Mouse (Mus musculus): ENCODE data around the gene Cbx7.

Gene Cbx7

DNA sequence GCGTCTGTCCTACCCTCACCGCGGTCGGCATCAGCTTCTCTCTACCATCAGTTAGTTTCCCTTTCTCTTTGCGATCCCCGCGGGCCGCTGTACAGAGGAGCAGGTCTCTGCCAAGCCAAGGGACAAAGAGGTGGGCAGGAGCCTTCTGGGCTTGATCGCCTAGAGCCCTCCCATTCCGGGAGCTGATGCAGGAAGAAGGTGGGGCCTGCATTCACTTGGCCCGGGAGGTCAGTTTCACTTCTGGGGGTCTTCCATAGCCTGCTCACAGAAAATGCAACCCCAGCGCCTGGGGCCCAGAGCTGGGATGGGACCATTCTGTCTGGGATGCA lies 78.7 kb downstream of the Cbx7 start:
- no peak for DNase-seq

DNA sequence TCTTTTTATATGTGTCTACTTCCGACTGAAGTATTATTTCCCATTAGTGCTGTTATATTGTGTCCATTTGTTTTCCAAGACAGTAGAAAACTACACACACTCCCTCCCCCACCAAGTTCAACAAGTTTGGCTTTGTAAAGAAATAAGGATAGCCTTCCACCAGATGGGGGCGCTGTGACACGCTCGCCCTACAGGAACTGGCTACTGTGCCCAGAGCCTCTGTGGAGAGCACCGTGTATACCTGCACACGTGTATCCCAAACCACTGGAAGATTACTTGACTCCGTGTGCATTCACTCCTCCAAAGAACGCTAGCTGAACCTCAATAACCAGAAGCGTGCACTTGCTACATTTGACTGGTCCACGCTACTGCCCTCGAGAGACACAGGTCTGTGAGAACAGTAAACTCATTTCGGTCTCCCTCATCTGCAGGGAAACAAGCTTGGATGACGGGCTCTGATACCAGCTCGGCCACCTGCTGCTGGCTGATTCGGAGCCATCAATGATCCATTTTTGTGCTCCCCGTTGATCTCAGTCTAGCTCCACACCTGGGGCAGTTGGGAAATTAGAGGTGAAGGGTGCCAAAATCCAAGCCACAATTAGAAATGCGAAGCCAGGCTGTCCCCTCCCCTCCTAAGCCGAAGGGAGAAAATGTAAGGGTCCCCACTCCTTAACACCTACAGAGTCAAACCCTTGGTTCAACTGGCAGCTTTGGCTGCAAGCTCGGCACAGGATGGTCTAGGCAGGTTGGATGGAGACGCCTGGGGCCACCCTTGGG lies 79.3 kb downstream of the Cbx7 start, which contains the start of gene Apobec3:
Gene Apobec3 (plus strand): TSS at position 224 of the 777 bp plus-strand sequence.
- DNase-seq = peak; percentile 50

DNA sequence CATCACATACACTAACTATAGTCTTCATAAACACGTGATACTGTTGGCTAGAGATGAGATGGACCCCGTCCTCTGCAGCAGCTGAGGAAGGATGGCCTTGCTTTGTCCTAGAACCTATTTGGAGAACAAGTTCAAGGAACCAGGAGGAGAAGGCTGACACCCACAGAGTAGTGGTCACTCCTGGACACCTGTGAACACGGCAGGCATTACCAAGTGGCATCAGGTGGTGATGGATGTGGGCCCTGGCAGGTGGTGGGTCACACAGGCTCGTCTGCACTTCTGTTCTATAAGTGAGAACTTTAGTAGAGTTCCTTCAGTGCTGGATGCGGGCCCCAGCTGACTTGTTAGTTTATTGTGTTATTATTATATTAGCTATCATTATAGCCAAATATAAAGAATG lies 86.1 kb downstream of the Cbx7 start:
- peak; percentile 24 for DNase-seq

DNA sequence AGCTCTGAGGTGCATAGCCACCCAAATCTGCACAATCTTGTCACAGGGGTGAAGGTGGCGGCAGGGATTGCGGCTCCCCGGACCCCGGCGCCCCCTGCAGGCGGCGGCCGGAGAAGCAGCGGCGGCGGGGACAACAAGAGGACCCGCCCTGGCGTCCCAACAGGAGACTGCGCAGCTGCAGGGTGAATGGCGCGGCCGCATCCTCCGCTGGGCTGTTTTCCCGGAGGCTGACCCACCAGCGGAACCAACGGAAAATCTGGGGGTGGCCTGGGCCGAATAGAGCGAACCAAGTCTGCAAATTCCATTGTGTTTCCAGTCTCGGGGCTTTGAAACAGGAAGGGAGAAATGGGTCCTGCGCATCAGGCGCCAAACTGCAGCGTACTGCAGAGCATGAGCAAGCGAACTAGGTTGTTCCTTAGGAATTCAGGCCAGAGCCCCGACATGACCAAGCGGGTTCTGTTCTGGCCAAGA lies 87.5 kb downstream of the Cbx7 start:
- peak; percentile 93 for DNase-seq

GRCm38 (mm10) chr15:79882623-79883267 lies 88.2 kb downstream of the Cbx7 start:
- DNase-seq = peak; percentile 62

DNA sequence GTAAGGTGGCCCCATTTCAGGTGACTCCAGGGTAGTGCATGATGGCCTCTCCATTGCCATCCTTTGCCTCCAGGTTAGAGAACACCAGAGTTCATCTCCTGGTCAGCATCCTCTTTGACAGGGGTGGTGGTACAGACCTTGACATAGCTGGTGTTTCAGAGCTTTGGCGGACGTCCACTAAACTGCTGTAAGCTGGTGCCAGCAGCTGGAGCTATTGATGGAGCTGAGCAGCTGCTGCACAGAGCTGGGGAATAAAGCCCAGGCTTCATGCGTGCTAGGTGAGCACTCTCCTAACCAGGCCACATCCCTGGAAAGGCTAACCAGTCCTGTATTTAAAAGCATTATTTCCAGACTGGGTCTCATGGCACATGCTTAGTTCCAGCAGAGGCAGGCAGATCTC lies 90.4 kb downstream of the Cbx7 start:
- DNase-seq = peak; percentile 23

GRCm38 (mm10) chr15:79879319-79879718 lies 91.6 kb downstream of the Cbx7 start:
- DNase-seq = peak; percentile 63

- no peak for DNase-seq
These were observed 92.2 kb downstream of the Cbx7 start for GRCm38 (mm10) chr15:79878725-79879136.

DNA sequence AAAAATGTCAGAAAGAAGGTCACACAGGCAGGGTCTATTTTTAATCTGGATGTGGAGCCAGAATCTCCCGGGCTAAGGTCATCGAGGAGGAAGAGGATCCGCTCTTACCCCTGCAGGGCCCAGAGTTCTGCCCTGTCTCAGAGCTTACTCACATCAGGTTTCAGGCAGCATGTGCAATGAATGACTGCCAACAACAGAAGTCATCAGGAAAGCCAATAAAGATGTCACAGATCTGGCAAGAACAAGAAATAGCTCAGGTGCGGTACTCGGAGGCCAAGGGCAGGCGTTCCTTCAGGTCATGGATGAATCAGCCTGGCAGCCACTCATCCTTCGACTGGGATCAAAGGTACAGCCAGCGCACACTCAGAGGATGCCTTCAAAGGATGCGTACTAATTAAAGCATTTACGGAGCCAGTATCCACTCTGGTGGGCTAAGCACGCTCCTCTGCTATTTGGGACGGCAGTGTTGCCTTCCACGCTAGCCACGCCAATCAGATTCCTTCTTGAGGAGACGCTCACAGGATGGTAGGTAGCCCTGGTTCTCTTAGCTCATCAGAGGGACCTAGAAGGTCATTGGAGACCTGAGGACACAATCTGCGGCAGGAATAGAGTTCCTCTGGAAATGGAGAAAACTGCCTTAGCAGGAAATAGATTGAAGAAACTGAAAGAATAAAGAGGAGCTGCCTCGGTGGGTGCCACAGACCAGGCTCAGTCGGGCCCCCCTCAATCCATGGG lies 95.5 kb downstream of the Cbx7 start:
- no peak for DNase-seq

- no peak for DNase-seq
These were observed 96.9 kb downstream of the Cbx7 start for GRCm38 (mm10) chr15:79873995-79874394.

GRCm38 (mm10) chr15:79873545-79873944 lies 97.4 kb downstream of the Cbx7 start:
- no peak for DNase-seq

- DNase-seq = no peak
These were observed 103.5 kb downstream of the Cbx7 start for GRCm38 (mm10) chr15:79867260-79868002.

Measured in cerebellum, adult 11-12 months (tissue).